Mouse (Mus musculus): Measurements from ENCODE around the gene Ranbp3.

DNA sequence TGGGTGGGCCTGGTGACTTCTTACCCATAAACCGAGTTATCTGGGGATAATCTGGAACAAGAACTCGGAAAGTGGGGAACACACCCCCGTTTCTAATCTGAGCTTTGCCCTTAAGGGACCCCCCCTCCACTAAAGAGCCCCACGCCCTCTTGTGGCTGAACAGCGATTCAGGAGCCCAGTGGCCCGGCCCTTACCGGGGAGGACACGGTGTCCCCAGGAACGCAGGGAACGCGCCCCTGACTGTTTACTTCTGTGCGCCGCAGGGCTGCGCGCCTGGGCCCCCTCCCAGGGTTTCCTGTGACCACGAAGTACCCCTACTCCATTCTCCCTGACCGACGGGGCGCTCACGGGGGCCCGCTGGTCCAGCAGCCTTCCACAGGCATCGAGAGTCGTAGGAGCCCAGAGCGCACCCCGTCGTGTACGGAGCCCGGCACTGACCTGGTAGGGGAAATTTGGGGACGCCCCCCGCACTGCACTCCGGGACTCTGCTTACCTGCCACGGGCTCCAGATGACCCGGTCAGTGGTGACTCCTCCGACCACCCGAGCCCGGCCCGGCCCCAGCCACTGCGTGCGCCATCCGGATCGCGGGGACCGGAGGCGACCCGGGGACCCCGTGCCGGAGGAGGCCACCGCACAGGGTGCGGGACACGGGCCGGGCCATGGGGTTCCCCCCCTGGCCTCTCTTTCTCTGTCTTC lies 83.8 kb downstream of the Ranbp3 start:
- TF ChIP-seq GATA1 (IDR thresholded peaks at IDR 0.05; ENCODE audit: low read length), result no peak
- TF ChIP-seq TAL1 (IDR thresholded peaks at IDR 0.05; ENCODE audit: low read length), result no peak

Data from erythroblast, embryonic 14.5 days (primary cell).